ENCODE assay signal across 9 mouse cellular contexts in genomic region chr8:17700362-17700761, GRCm38 (mm10).
DNase-seq lines count a peak whose midpoint lies in the region; ATAC-seq lines count a peak whose summit lies in the region.
"Had no signal": no experiment of that assay in that cellular context is flagged by ENCODE, and none has a peak within 500 bp of the region (broad histone marks: within the 10 kb centered on the region; RNA-seq: fewer than 3 reads in every experiment).

No protein-coding gene starts in this region.

- no peak for ATAC-seq in inflammation-experienced regulatory T-cells, adult 6 months

- peak; percentile 1 for DNase-seq in kidney, adult 9 months
- DNase-seq in kidney, postnatal 25 days = no peak
- DNase-seq in adrenal gland, postnatal 36 days = peak; percentile 46 to 50
- DNase-seq in layer of hippocampus, adult 8-10 months (ENCODE audit: low spot score in 2 of 2) = peak; percentile 77
- DNase-seq in retina, postnatal 7 days (ENCODE audit: low read depth, low spot score) = peak; percentile 4
- DNase-seq in T-cell, adult 2 months (ENCODE audit: low spot score) = no peak
- DNase-seq in spleen, postnatal 14 days (ENCODE audit: low spot score in 2 of 2) = no peak
- DNase-seq: thymus, postnatal 4 days had no signal

Comparison
In these comparisons a context has a peak if more than half of its experiments do, and no peak if none do; other contexts are left out.
1. DNase-seq: peak in kidney, adult 9 months (single experiment), adrenal gland, postnatal 36 days (2 of 2), layer of hippocampus, adult 8-10 months (2 of 2) and retina, postnatal 7 days (single experiment); none in kidney, postnatal 25 days (0 of 2), T-cell, adult 2 months (single experiment) and spleen, postnatal 14 days (0 of 2).